Mouse (Mus musculus): ENCODE results near the gene Gstt2.

DNA sequence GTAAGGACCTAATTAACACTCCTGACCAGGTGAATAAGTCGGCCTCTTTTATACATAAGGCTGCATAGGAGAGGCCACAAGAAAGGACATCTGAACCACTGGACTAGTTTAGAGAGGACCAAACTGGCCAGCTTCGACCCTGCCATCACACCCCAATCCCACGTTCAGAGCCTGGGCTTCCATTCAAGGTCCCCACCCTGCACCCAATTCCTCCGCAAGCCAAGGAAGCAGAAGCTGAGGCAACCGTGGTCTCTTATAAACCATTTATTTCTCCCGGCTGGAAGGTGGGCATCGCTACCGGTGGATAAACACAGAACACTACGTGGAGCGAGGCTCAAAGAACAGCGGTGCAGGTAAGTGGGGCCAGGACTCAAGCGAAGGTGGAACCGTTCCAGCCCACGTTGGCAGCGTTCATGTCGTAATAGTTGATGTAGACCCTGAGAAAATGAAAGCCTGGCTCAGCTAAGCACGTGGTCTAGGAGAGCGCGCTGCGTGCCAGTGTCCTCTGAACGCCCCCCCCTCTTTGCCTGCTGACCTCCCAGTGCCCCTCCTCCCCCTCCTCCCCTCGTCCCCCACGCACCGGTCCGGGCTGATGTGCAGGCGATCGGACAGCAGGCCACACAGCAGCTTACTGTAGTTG is 22.0 kb upstream of the Gstt2 start:
- TF ChIP-seq POLR2A (IDR thresholded peaks at IDR 0.05; ENCODE audit: borderline replicate concordance, insufficient read depth, low read length) (no peak), CTCF (IDR thresholded peaks at IDR 0.05; ENCODE audit: borderline replicate concordance, insufficient read depth, low read depth, low read length) (no peak)
